Mouse (Mus musculus): ENCODE results near the gene Phlpp2.

DNA sequence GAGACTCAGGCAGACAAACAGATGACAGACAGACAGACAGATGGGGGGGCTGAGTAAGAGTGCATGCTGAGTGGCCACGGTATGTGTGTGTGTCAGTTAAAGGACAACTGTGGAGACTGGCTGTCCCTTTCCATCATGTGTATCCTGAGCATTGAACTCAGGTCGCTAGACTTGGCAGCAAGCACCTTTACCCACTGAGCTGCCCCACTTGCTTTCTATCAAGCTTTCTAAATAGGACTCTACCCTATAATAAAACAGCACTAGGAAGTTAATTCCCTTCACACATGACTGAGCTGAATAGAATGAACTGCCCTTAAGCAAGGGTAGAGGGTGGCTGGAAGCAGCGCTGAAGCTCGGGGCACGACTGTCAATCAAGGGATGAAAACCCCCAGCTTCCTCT, 123.8 kb downstream of the Phlpp2 start:
- TF ChIP-seq HCFC1 (IDR thresholded peaks at IDR 0.05; ENCODE audit: borderline replicate concordance, insufficient read depth, low read length) (no peak), CHD2 (IDR thresholded peaks at IDR 0.05; ENCODE audit: low read depth, low read length) (no peak)

All from ES-E14 (cell line).